Mouse (Mus musculus): ENCODE measurements at regions not wholly inside any gene's neighbourhood (a gene's known extent, or its start where the extent isn't known, plus 50 kb on each side); places are given as distances from the start of the nearest gene placed in this dataset.
A peak's percentile ranks its signal among the peaks of the same experiment; 100 is the strongest.

GRCm38 (mm10) chr16:91156506-91156905 lies 61.6 kb upstream of the 4932438H23Rik start:
- Histone ChIP-seq H3K36me3 (ENCODE audit: insufficient read depth) (no peaks in the 10 kb centered on the region), H3K9ac (no peak overlapping the region), H3K27me3 (ENCODE audit: insufficient read depth, low read length) (no peaks in the 10 kb centered on the region), H3K4me1 (ENCODE audit: insufficient read depth) (no peaks in the 10 kb centered on the region), H3K4me3 (ENCODE audit: low read depth, low read length) (no peak overlapping the region), H3K4me2 (no peak overlapping the region), H3K9me3 (ENCODE audit: low read depth, low read length) (no peaks in the 10 kb centered on the region), H3K27ac (ENCODE audit: low read depth) (no peak overlapping the region)
- no peak for DNase-seq
- WGBS: 38% methylated on average over 15 of the region's 15 CpGs
- no peak for TF ChIP-seq CTCF (IDR thresholded peaks at IDR 0.05; ENCODE audit: low read depth)
- ATAC-seq (ENCODE audit: insufficient read depth): no peak

- TF ChIP-seq CTCF (IDR thresholded peaks at IDR 0.05; ENCODE audit: low read depth): peak; percentile 65
- 19% methylated on average over 8 of the region's 8 CpGs for WGBS
- Histone ChIP-seq H3K9ac (no peak overlapping the region), H3K4me1 (ENCODE audit: insufficient read depth) (no peaks in the 10 kb centered on the region), H3K4me3 (ENCODE audit: low read depth, low read length) (no peak overlapping the region), H3K4me2 (no peak overlapping the region), H3K36me3 (ENCODE audit: insufficient read depth) (no peaks in the 10 kb centered on the region), H3K27me3 (ENCODE audit: insufficient read depth, low read length) (no peaks in the 10 kb centered on the region), H3K9me3 (ENCODE audit: low read depth, low read length) (no peaks in the 10 kb centered on the region), H3K27ac (ENCODE audit: low read depth) (no peak overlapping the region)
- peak; percentile 54 for DNase-seq
- no peak for ATAC-seq (ENCODE audit: insufficient read depth)
Observed at GRCm38 (mm10) chr16:91160679-91161078, 64.6 kb upstream of the Olig2 start.

GRCm38 (mm10) chr16:91161616-91162015 lies 63.6 kb upstream of the Olig2 start:
- no peak for ATAC-seq (ENCODE audit: insufficient read depth)
- no peak overlapping the region for H3K9ac ChIP-seq
- no peak overlapping the region for H3K4me2 ChIP-seq
- H3K36me3 ChIP-seq (ENCODE audit: insufficient read depth): no peaks in the 10 kb centered on the region
- WGBS: 72% methylated on average over 6 of the region's 6 CpGs
- H3K27ac ChIP-seq (ENCODE audit: low read depth): no peak overlapping the region
- H3K4me3 ChIP-seq (ENCODE audit: low read depth, low read length): no peak overlapping the region
- H3K4me1 ChIP-seq (ENCODE audit: insufficient read depth): no peaks in the 10 kb centered on the region
- no peaks in the 10 kb centered on the region for H3K9me3 ChIP-seq (ENCODE audit: low read depth, low read length)
- no peak for TF ChIP-seq CTCF (IDR thresholded peaks at IDR 0.05; ENCODE audit: low read depth)
- DNase-seq: no peak
- H3K27me3 ChIP-seq (ENCODE audit: insufficient read depth, low read length): no peaks in the 10 kb centered on the region

GRCm38 (mm10) chr16:91162381-91162780 lies 62.9 kb upstream of the Olig2 start:
- Histone ChIP-seq H3K4me3 (ENCODE audit: low read depth, low read length) (no peak overlapping the region), H3K27ac (ENCODE audit: low read depth) (no peak overlapping the region), H3K9me3 (ENCODE audit: low read depth, low read length) (no peaks in the 10 kb centered on the region), H3K9ac (no peak overlapping the region), H3K27me3 (ENCODE audit: insufficient read depth, low read length) (no peaks in the 10 kb centered on the region), H3K36me3 (ENCODE audit: insufficient read depth) (no peaks in the 10 kb centered on the region), H3K4me1 (ENCODE audit: insufficient read depth) (no peaks in the 10 kb centered on the region), H3K4me2 (no peak overlapping the region)
- ATAC-seq (ENCODE audit: insufficient read depth) (no peak), DNase-seq (no peak)
- TF ChIP-seq CTCF (IDR thresholded peaks at IDR 0.05; ENCODE audit: low read depth): no peak
- WGBS: 74% methylated on average over 6 of the region's 6 CpGs

- Histone ChIP-seq H3K4me3 (ENCODE audit: low read depth, low read length) (no peak overlapping the region), H3K4me2 (no peak overlapping the region), H3K27ac (ENCODE audit: low read depth) (no peak overlapping the region), H3K36me3 (ENCODE audit: insufficient read depth) (no peaks in the 10 kb centered on the region), H3K9me3 (ENCODE audit: low read depth, low read length) (no peaks in the 10 kb centered on the region), H3K9ac (no peak overlapping the region), H3K4me1 (ENCODE audit: insufficient read depth) (peaks cover 6% of the 10 kb centered on the region; the same call in 1 of the 2 replicates), H3K27me3 (ENCODE audit: insufficient read depth, low read length) (0 out of 2 replicates have a peak, but pooled peaks cover 3% of the 10 kb centered on the region)
- DNase-seq (peak; percentile 63), ATAC-seq (ENCODE audit: insufficient read depth) (no peak)
- WGBS: 67% methylated on average over 4 of the region's 4 CpGs
- no peak for TF ChIP-seq CTCF (IDR thresholded peaks at IDR 0.05; ENCODE audit: low read depth)
Observed at GRCm38 (mm10) chr16:91165906-91166305, 59.4 kb upstream of the Olig2 start.

GRCm38 (mm10) chr16:91166866-91167265 lies 58.4 kb upstream of the Olig2 start:
- H3K27me3 ChIP-seq (ENCODE audit: insufficient read depth, low read length): 0 out of 2 replicates have a peak, but pooled peaks cover 3% of the 10 kb centered on the region
- no peaks in the 10 kb centered on the region for H3K9me3 ChIP-seq (ENCODE audit: low read depth, low read length)
- ATAC-seq (ENCODE audit: insufficient read depth) (no peak), DNase-seq (peak; percentile 63)
- H3K9ac ChIP-seq: no peak overlapping the region
- no peaks in the 10 kb centered on the region for H3K36me3 ChIP-seq (ENCODE audit: insufficient read depth)
- peak; percentile 68 for TF ChIP-seq CTCF (IDR thresholded peaks at IDR 0.05; ENCODE audit: low read depth)
- no peak overlapping the region for H3K27ac ChIP-seq (ENCODE audit: low read depth)
- peaks cover 6% of the 10 kb centered on the region; the same call in 1 of the 2 replicates for H3K4me1 ChIP-seq (ENCODE audit: insufficient read depth)
- no peak overlapping the region for H3K4me2 ChIP-seq
- H3K4me3 ChIP-seq (ENCODE audit: low read depth, low read length): no peak overlapping the region

- WGBS: 39% methylated on average over 7 of the region's 7 CpGs
- no peak for TF ChIP-seq CTCF (IDR thresholded peaks at IDR 0.05; ENCODE audit: low read depth)
- no peaks in the 10 kb centered on the region for H3K36me3 ChIP-seq (ENCODE audit: insufficient read depth)
- 0 out of 2 replicates have a peak, but pooled peaks cover 3% of the 10 kb centered on the region for H3K27me3 ChIP-seq (ENCODE audit: insufficient read depth, low read length)
- H3K4me1 ChIP-seq (ENCODE audit: insufficient read depth): peaks cover 6% of the 10 kb centered on the region; the same call in 1 of the 2 replicates
- H3K4me3 ChIP-seq (ENCODE audit: low read depth, low read length): no peak overlapping the region
- H3K27ac ChIP-seq (ENCODE audit: low read depth): no peak overlapping the region
- no peak for ATAC-seq (ENCODE audit: insufficient read depth)
- H3K4me2 ChIP-seq: no peak overlapping the region
- no peaks in the 10 kb centered on the region for H3K9me3 ChIP-seq (ENCODE audit: low read depth, low read length)
- DNase-seq: no peak
- no peak overlapping the region for H3K9ac ChIP-seq
Observed at GRCm38 (mm10) chr16:91168398-91168797, 56.9 kb upstream of the Olig2 start.

- H3K4me3 ChIP-seq (ENCODE audit: low read depth, low read length): peak overlapping the region; percentile 27
- ATAC-seq (ENCODE audit: insufficient read depth) (peak; percentile 62; the same call in 1 of the 2 replicates), DNase-seq (peak; percentile 59)
- 0 out of 2 replicates have a peak, but pooled peaks cover 3% of the 10 kb centered on the region for H3K27me3 ChIP-seq (ENCODE audit: insufficient read depth, low read length)
- no peak overlapping the region for H3K9ac ChIP-seq
- H3K9me3 ChIP-seq (ENCODE audit: low read depth, low read length): no peaks in the 10 kb centered on the region
- H3K4me1 ChIP-seq (ENCODE audit: insufficient read depth): peaks cover 6% of the 10 kb centered on the region; the same call in 1 of the 2 replicates
- H3K4me2 ChIP-seq: peak overlapping the region; percentile 54
- no peaks in the 10 kb centered on the region for H3K36me3 ChIP-seq (ENCODE audit: insufficient read depth)
- no peak overlapping the region for H3K27ac ChIP-seq (ENCODE audit: low read depth)
- TF ChIP-seq CTCF (IDR thresholded peaks at IDR 0.05; ENCODE audit: low read depth): no peak
- under 1% methylated on average over 16 of the region's 16 CpGs for WGBS
Observed at GRCm38 (mm10) chr16:91169829-91170228, 55.4 kb upstream of the Olig2 start.
